Mouse (Mus musculus): Measurements from ENCODE around the gene Zdhhc16. TPM values are rescaled to one million over a fixed set of nuclear protein-coding genes. Genes with fewer than 3 reads are reported as not detected.
A peak's percentile ranks its signal among the peaks of the same experiment; 100 is the strongest.

Zdhhc16 gene
- polyA plus RNA-seq, 1 experiment from 2014 or later, result 87.2 TPM

GRCm38 (mm10) chr19:41992971-41993370, 59.7 kb downstream of the Zdhhc16 start:
- 70% methylated on average over 2 of the region's 2 CpGs for WGBS
- Histone ChIP-seq H3K27ac (replicated peaks) (no peak overlapping the region), H3K4me3 (replicated peaks) (no peak overlapping the region), H3K9ac (no peak overlapping the region), H3K36me3 (no peaks in the 10 kb centered on the region), H3K4me2 (replicated peaks) (no peak overlapping the region), H3K9me3 (replicated peaks) (no peaks in the 10 kb centered on the region), H3K4me1 (peaks cover 47% of the 10 kb centered on the region), H3K27me3 (no peaks in the 10 kb centered on the region)
- ATAC-seq (ENCODE audit: insufficient number of reproducible peaks, low FRiP score, low TSS enrichment, low read depth), result no peak

GRCm38 (mm10) chr19:41993484-41993883, 60.2 kb downstream of the Zdhhc16 start:
- peaks cover 49% of the 10 kb centered on the region for H3K4me1 ChIP-seq
- H3K4me3 ChIP-seq (replicated peaks), result no peak overlapping the region
- H3K27ac ChIP-seq (replicated peaks), result peak overlapping the region; percentile 63
- WGBS, result 44% methylated on average over 6 of the region's 6 CpGs
- no peaks in the 10 kb centered on the region for H3K36me3 ChIP-seq
- no peak overlapping the region for H3K9ac ChIP-seq
- no peaks in the 10 kb centered on the region for H3K9me3 ChIP-seq (replicated peaks)
- no peaks in the 10 kb centered on the region for H3K27me3 ChIP-seq
- no peak for ATAC-seq (ENCODE audit: insufficient number of reproducible peaks, low FRiP score, low TSS enrichment, low read depth)
- no peak overlapping the region for H3K4me2 ChIP-seq (replicated peaks)

Other genes starting within 250 kb of the Zdhhc16 start
- gene Slit1, start 189.8 kb upstream of the Zdhhc16 start, polyA plus RNA-seq (2015; fragmentation: Nextera tagmentation; extraction: Ambion mirVana), result 0.64 and 1.1 TPM in 2 replicates
- 17.3 and 17.5 TPM in 2 replicates for gene Arhgap19, start 131.4 kb upstream of the Zdhhc16 start, polyA plus RNA-seq (2015; fragmentation: Nextera tagmentation; extraction: Ambion mirVana)
- 6.6 and 7.0 TPM in 2 replicates for gene Frat1, start 103.5 kb upstream of the Zdhhc16 start, polyA plus RNA-seq (2015; fragmentation: Nextera tagmentation; extraction: Ambion mirVana)
- gene Frat2, start 85.3 kb upstream of the Zdhhc16 start, polyA plus RNA-seq (2015; fragmentation: Nextera tagmentation; extraction: Ambion mirVana), result 5.6 and 7.1 TPM in 2 replicates
- gene Rrp12, start 37.3 kb upstream of the Zdhhc16 start, polyA plus RNA-seq (2015; fragmentation: Nextera tagmentation; extraction: Ambion mirVana), result 16.1 and 16.7 TPM in 2 replicates
- 568 and 639 TPM in 2 replicates for gene Pgam1, start 21.6 kb upstream of the Zdhhc16 start, polyA plus RNA-seq (2015; fragmentation: Nextera tagmentation; extraction: Ambion mirVana)
- gene Exosc1, start 57 bp upstream of the Zdhhc16 start, polyA plus RNA-seq (2015; fragmentation: Nextera tagmentation; extraction: Ambion mirVana), result 71.5 and 72.8 TPM in 2 replicates
- gene Mms19, start 47.7 kb downstream of the Zdhhc16 start, polyA plus RNA-seq (2015; fragmentation: Nextera tagmentation; extraction: Ambion mirVana), result 35.2 and 42.0 TPM in 2 replicates
- gene Ubtd1, start 48.3 kb downstream of the Zdhhc16 start, polyA plus RNA-seq (2015; fragmentation: Nextera tagmentation; extraction: Ambion mirVana), result 33.2 and 34.2 TPM in 2 replicates
- gene Ankrd2, start 102.5 kb downstream of the Zdhhc16 start, polyA plus RNA-seq (2015; fragmentation: Nextera tagmentation; extraction: Ambion mirVana), result 1.6 and 1.9 TPM in 2 replicates
- 1.7 TPM in 2 replicates for gene Hoga1, start 112.1 kb downstream of the Zdhhc16 start, polyA plus RNA-seq (2015; fragmentation: Nextera tagmentation; extraction: Ambion mirVana)
- 0.16 TPM in 1 of 2 replicates, not detected in the other for gene 4933411K16Rik, start 118.8 kb downstream of the Zdhhc16 start, polyA plus RNA-seq (2015; fragmentation: Nextera tagmentation; extraction: Ambion mirVana)
- gene Morn4, start 152.9 kb downstream of the Zdhhc16 start, polyA plus RNA-seq (2015; fragmentation: Nextera tagmentation; extraction: Ambion mirVana), result 29.0 and 30.0 TPM in 2 replicates
- 27.1 and 28.0 TPM in 2 replicates for gene Pi4k2a, start 157.0 kb downstream of the Zdhhc16 start, polyA plus RNA-seq (2015; fragmentation: Nextera tagmentation; extraction: Ambion mirVana)
- 51.0 and 53.6 TPM in 2 replicates for gene Avpi1, start 195.6 kb downstream of the Zdhhc16 start, polyA plus RNA-seq (2015; fragmentation: Nextera tagmentation; extraction: Ambion mirVana)
- gene Marveld1, start 213.9 kb downstream of the Zdhhc16 start, polyA plus RNA-seq (2015; fragmentation: Nextera tagmentation; extraction: Ambion mirVana), result 15.2 and 20.3 TPM in 2 replicates
- 26.2 and 28.8 TPM in 2 replicates for gene Zfyve27, start 230.5 kb downstream of the Zdhhc16 start, polyA plus RNA-seq (2015; fragmentation: Nextera tagmentation; extraction: Ambion mirVana)